ENCODE assay signal across 9 mouse cellular contexts in genomic region chr16:90694719-90695118, GRCm38 (mm10). TPM values are rescaled to one million over a fixed set of nuclear protein-coding genes. Genes with fewer than 3 reads are reported as not detected.
DNase-seq lines count a peak whose midpoint lies in the region; ATAC-seq and TF ChIP-seq lines count a peak whose summit lies in the region.
"Had no signal": no experiment of that assay in that cellular context is flagged by ENCODE, and none has a peak within 500 bp of the region (broad histone marks: within the 10 kb centered on the region; RNA-seq: fewer than 3 reads in every experiment).

No protein-coding gene starts in this region.

- in situ Hi-C loops in ES-E14 (cut with MboI; ENCODE audit: low sequenced_read_pairs in 2 of 2, unreplicated experiment in 2 of 2): no loop called here

- H3K9ac ChIP-seq in intestine, postnatal 0 days (ENCODE audit: low read depth, low read length): no peak overlapping the region
- no peak overlapping the region for H3K9ac ChIP-seq in intestine, embryonic 16.5 days (ENCODE audit: low read depth, low read length)
- no peak overlapping the region for H3K9ac ChIP-seq in ES-E14 (ENCODE audit: insufficient read depth, low read depth, low read length, poor library complexity, severe bottlenecking)
- H3K9ac ChIP-seq: liver, embryonic 15.5 days had no signal

- no peak for ATAC-seq in intestine, postnatal 0 days
- no peak for ATAC-seq in intestine, embryonic 16.5 days
- peak; percentile 40; the same call in 1 of the 2 replicates for ATAC-seq in monocyte, adult 5-6 weeks (replicated peaks; ENCODE audit: insufficient number of reproducible peaks, low FRiP score, low TSS enrichment, poor library complexity, severe bottlenecking)

- DNase-seq in ES-E14 (ENCODE audit: low read depth, low spot score): peak; percentile 93
- DNase-seq in kidney, adult 9 months: peak; percentile 35
- no peak for DNase-seq in gastrocnemius, postnatal 36 days
- DNase-seq in ovary, adult 18-20 months (ENCODE audit: low spot score): no peak

- TF ChIP-seq POLR2A in bone marrow macrophage, adult 2 months (IDR thresholded peaks at IDR 0.05; ENCODE audit: borderline replicate concordance, low read depth, low read length): no peak

- no peaks in the 10 kb centered on the region for H3K27me3 ChIP-seq in intestine, postnatal 0 days (replicated peaks; ENCODE audit: control insufficient read depth, insufficient read depth, low read length)
- H3K27me3 ChIP-seq in intestine, embryonic 16.5 days (replicated peaks; ENCODE audit: control insufficient read depth, insufficient read depth, low read length): no peaks in the 10 kb centered on the region
- H3K27me3 ChIP-seq: liver, embryonic 15.5 days had no signal

- H3K4me3 ChIP-seq in intestine, postnatal 0 days (ENCODE audit: low read depth, low read length): no peak overlapping the region
- H3K4me3 ChIP-seq in intestine, embryonic 16.5 days (ENCODE audit: low read length): no peak overlapping the region
- no peak overlapping the region for H3K4me3 ChIP-seq in ES-E14 (ENCODE audit: insufficient read depth in 1 of 2, low read depth in 1 of 2, low read length in 2 of 2, poor library complexity in 1 of 2, severe bottlenecking in 1 of 2)
- no peak overlapping the region for H3K4me3 ChIP-seq in bone marrow macrophage, adult 2 months (ENCODE audit: insufficient read depth, low read length)
- H3K4me3 ChIP-seq: liver, embryonic 15.5 days had no signal

- no peaks in the 10 kb centered on the region for H3K4me1 ChIP-seq in intestine, postnatal 0 days (replicated peaks; ENCODE audit: control insufficient read depth, insufficient read depth, low read length)
- no peaks in the 10 kb centered on the region for H3K4me1 ChIP-seq in intestine, embryonic 16.5 days (ENCODE audit: control insufficient read depth, insufficient read depth, low read length)
- H3K4me1 ChIP-seq in ES-E14 (ENCODE audit: control insufficient read depth in 2 of 2, insufficient read depth in 2 of 2, low read length in 2 of 2, poor library complexity in 1 of 2): no peaks in the 10 kb centered on the region
- no peaks in the 10 kb centered on the region for H3K4me1 ChIP-seq in bone marrow macrophage, adult 2 months (ENCODE audit: control insufficient read depth, insufficient read depth, low read length)
- H3K4me1 ChIP-seq: liver, embryonic 15.5 days had no signal

- no peak overlapping the region for H3K4me2 ChIP-seq in intestine, postnatal 0 days (replicated peaks; ENCODE audit: low read depth)
- no peak overlapping the region for H3K4me2 ChIP-seq in intestine, embryonic 16.5 days (ENCODE audit: low read depth, low read length)
- H3K4me2 ChIP-seq: liver, embryonic 15.5 days had no signal

- WGBS in intestine, postnatal 0 days: 66% methylated on average over 9 of the region's 9 CpGs
- WGBS in intestine, embryonic 16.5 days: 68% methylated on average over 9 of the region's 9 CpGs

- no peaks in the 10 kb centered on the region for H3K9me3 ChIP-seq in intestine, postnatal 0 days (ENCODE audit: control insufficient read depth)
- no peaks in the 10 kb centered on the region for H3K9me3 ChIP-seq in intestine, embryonic 16.5 days (ENCODE audit: control insufficient read depth, low read length)
- no peaks in the 10 kb centered on the region for H3K9me3 ChIP-seq in ES-E14 (ENCODE audit: control insufficient read depth, insufficient read depth, low read depth, low read length)
- H3K9me3 ChIP-seq: liver, embryonic 15.5 days had no signal

- peak; percentile 72 for TF ChIP-seq CTCF in intestine, postnatal 0 days (IDR thresholded peaks at IDR 0.05; ENCODE audit: low read depth)
- 0 out of 2 replicates have a peak, but pooled peaks have one; percentile 28 for TF ChIP-seq CTCF in bone marrow macrophage, adult 2 months (IDR thresholded peaks at IDR 0.05; ENCODE audit: low read depth, low read length)

- no peak overlapping the region for H3K27ac ChIP-seq in intestine, postnatal 0 days (ENCODE audit: low read depth, low read length)
- no peak overlapping the region for H3K27ac ChIP-seq in intestine, embryonic 16.5 days (ENCODE audit: low read length)
- H3K27ac ChIP-seq in ES-E14 (ENCODE audit: insufficient read depth, low read depth, low read length, poor library complexity, severe bottlenecking): no peak overlapping the region
- H3K27ac ChIP-seq in bone marrow macrophage, adult 2 months (ENCODE audit: insufficient read depth, low read depth, low read length): no peak overlapping the region
- H3K27ac ChIP-seq: liver, embryonic 15.5 days had no signal

- no peaks in the 10 kb centered on the region for H3K36me3 ChIP-seq in intestine, postnatal 0 days (ENCODE audit: control insufficient read depth, insufficient read depth)
- no peaks in the 10 kb centered on the region for H3K36me3 ChIP-seq in intestine, embryonic 16.5 days (ENCODE audit: control insufficient read depth, insufficient read depth, low read length)
- no peaks in the 10 kb centered on the region for H3K36me3 ChIP-seq in ES-E14 (ENCODE audit: control insufficient read depth, insufficient read depth, low read length, poor library complexity, severe bottlenecking)
- H3K36me3 ChIP-seq: liver, embryonic 15.5 days had no signal

- intact Hi-C loops in gastrocnemius, postnatal 36 days (cut with DNase I): no loop called here

TF ChIP-seq in ES-E14, 5 proteins besides CTCF, POLR2A, EP300 and RAD21:
- TF ChIP-seq ZNF384 (IDR thresholded peaks at IDR 0.05; ENCODE audit: low read depth, low read length): no peak
- peak; percentile 62 for TF ChIP-seq ZC3H11A (IDR thresholded peaks at IDR 0.05; ENCODE audit: borderline replicate concordance, low read depth, low read length)
- 0 out of 2 replicates have a peak, but pooled peaks have one; percentile 23 for TF ChIP-seq HCFC1 (IDR thresholded peaks at IDR 0.05; ENCODE audit: borderline replicate concordance, insufficient read depth, low read length)

RNA-seq across cellular contexts. Expression of gene Mis18a, which starts 32.5 kb away (rescaled TPM):
- polyA plus RNA-seq in intestine, postnatal 0 days (2015; fragmentation: Nextera tagmentation; extraction: Ambion mirVana): 26.7 and 29.1 TPM in 2 replicates
- 51.2 and 53.5 TPM in 2 replicates for polyA plus RNA-seq in intestine, embryonic 16.5 days (2015; fragmentation: Nextera tagmentation; extraction: Ambion mirVana)
- 21.3 and 22.4 TPM in 2 replicates for total RNA-seq in ES-E14 (2012; rRNA removed)
- 40.1 and 44.4 TPM in 2 replicates for polyA plus RNA-seq in bone marrow macrophage, adult 2 months (2012; ENCODE audit: insufficient read depth, insufficient read length, missing spikeins)
- 36.1 to 45.9 TPM (median 37.8 TPM) in 3 replicates for total RNA-seq in monocyte, adult 5-6 weeks (2017)
- total RNA-seq in gastrocnemius, postnatal 36 days (2021): 1 to 10 TPM; 1.0 to 1.2 TPM

RNA-seq across cellular contexts. Expression of gene Mrap, which starts 43.3 kb away (rescaled TPM):
- polyA plus RNA-seq in intestine, postnatal 0 days (2015; fragmentation: Nextera tagmentation; extraction: Ambion mirVana): 0.14 TPM in 1 of 2 replicates, not detected in the other
- polyA plus RNA-seq in intestine, embryonic 16.5 days (2015; fragmentation: Nextera tagmentation; extraction: Ambion mirVana): 0.23 and 3.3 TPM in 2 replicates
- 0.32 TPM in 1 of 2 replicates, not detected in the other for total RNA-seq in ES-E14 (2012; rRNA removed)
- not detected in 2 replicates for polyA plus RNA-seq in bone marrow macrophage, adult 2 months (2012; ENCODE audit: insufficient read depth, insufficient read length, missing spikeins)
- total RNA-seq in monocyte, adult 5-6 weeks (2017): 2.4 TPM in 1 of 3 replicates, not detected in the others
- 1 to 10 TPM in 1 of 2 experiments, under 1 TPM in 1; 0.43 to 1.5 TPM for total RNA-seq in gastrocnemius, postnatal 36 days (2021)

Comparison
In these comparisons a context has a peak if more than half of its experiments do, and no peak if none do; other contexts are left out.
1. DNase-seq: peak in ES-E14 (single experiment) and kidney, adult 9 months (single experiment); none in gastrocnemius, postnatal 36 days (0 of 2) and ovary, adult 18-20 months (single experiment).
2. RNA of gene Mis18a, which starts 32.5 kb away (total RNA-seq): 36.1 to 45.9 TPM in monocyte, adult 5-6 weeks and 21.3 to 22.4 TPM in ES-E14; 1.0 to 1.2 TPM in gastrocnemius, postnatal 36 days; every median in the first group is over 10 times any median in the second.